Mouse (Mus musculus): Measurements from ENCODE around the gene Wdr44. TPM values are rescaled to one million over a fixed set of nuclear protein-coding genes. Genes with fewer than 3 reads are reported as not detected.

Gene Wdr44
- polyA plus RNA-seq, 1 experiment from 2014 or later = 12.8 TPM

DNA sequence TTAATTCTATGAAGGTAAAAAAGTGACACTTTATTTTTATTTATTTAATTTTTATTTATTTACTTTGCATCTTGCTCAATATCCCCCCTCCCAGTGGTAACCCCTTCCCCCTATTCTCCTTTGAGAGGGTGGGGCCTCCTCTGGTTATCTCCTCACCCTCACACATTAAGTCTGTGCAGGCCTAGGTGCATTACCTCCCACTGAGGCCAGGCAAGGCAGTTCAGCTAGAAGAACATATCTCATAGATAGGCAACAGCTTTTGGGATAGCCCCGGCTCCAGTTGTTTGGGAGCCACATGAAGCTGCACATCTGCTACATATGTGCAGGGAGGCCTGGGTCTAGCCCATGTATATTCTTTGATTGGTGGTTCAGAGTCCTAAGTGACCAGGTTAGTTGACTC is 6.2 kb downstream of the Wdr44 start:
- WGBS = 91% methylated on average over 1 of the region's 1 CpGs

DNA sequence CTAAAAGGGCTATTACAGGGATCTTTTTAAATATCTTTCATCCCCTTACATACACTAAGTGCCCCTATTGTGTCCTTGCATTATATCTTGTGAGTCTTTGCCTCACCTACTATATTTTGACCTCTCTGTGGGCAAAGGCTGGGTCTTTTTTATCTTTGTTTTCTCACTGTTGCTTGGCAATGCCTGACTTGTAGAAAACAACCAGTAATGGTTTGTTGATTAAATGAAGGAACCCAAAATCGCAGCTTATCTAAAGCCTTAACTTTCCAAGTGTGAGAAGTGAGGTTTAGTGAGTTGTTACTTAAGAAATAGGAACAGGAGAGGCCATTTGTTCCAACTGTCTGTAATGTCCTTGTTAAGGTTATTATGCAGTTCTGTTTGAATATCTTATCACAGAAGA is 24.4 kb downstream of the Wdr44 start:
- no peak overlapping the region for H3K27ac ChIP-seq (ENCODE audit: low read depth, low read length)
- H3K4me2 ChIP-seq (replicated peaks; ENCODE audit: low read depth) = no peak overlapping the region
- no peak for ATAC-seq
- no peak overlapping the region for H3K9ac ChIP-seq (ENCODE audit: low read depth, low read length)
- WGBS = 40% methylated on average over 1 of the region's 1 CpGs
- no peaks in the 10 kb centered on the region for H3K27me3 ChIP-seq (replicated peaks; ENCODE audit: control insufficient read depth, insufficient read depth, low read length)
- no peak overlapping the region for H3K4me3 ChIP-seq (ENCODE audit: low read depth, low read length)
- no peaks in the 10 kb centered on the region for H3K9me3 ChIP-seq (ENCODE audit: control insufficient read depth)
- no peak for TF ChIP-seq CTCF (IDR thresholded peaks at IDR 0.05; ENCODE audit: low read depth)
- no peaks in the 10 kb centered on the region for H3K36me3 ChIP-seq (ENCODE audit: control insufficient read depth, insufficient read depth)
- no peaks in the 10 kb centered on the region for H3K4me1 ChIP-seq (replicated peaks; ENCODE audit: control insufficient read depth, insufficient read depth, low read length)

More for the DNA sequence above, 6.2 kb downstream of the Wdr44 start:
- ATAC-seq = no peak
- Histone ChIP-seq H3K9ac (ENCODE audit: low read depth, low read length) (no peak overlapping the region), H3K4me2 (replicated peaks; ENCODE audit: low read depth) (no peak overlapping the region), H3K36me3 (ENCODE audit: control insufficient read depth, insufficient read depth) (no peaks in the 10 kb centered on the region), H3K4me1 (replicated peaks; ENCODE audit: control insufficient read depth, insufficient read depth, low read length) (no peaks in the 10 kb centered on the region), H3K27me3 (replicated peaks; ENCODE audit: control insufficient read depth, insufficient read depth, low read length) (no peaks in the 10 kb centered on the region), H3K27ac (ENCODE audit: low read depth, low read length) (no peak overlapping the region), H3K9me3 (ENCODE audit: control insufficient read depth) (no peaks in the 10 kb centered on the region), H3K4me3 (ENCODE audit: low read depth, low read length) (no peak overlapping the region)
- TF ChIP-seq CTCF (IDR thresholded peaks at IDR 0.05; ENCODE audit: low read depth) = no peak

DNA sequence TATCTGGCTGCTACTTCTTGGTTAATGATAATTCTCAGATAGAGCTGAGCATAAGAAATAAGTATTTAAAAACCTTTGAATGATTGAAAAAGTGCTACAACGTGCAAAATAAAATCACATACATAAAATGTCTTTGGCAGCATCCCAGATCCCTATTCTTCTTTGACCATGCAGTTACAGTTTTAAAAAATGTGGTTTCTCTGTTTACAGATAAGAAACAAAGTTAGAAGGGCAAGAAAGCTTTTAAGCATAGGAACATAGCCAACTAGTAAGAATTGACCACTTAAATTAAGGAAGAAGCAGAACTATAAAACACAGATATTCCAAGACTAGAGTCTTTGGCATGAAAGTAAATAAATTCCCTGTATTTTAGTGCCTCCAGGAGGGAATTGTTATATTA is 34.6 kb downstream of the Wdr44 start:
- H3K27ac ChIP-seq (ENCODE audit: low read depth, low read length) = no peak overlapping the region
- H3K4me3 ChIP-seq (ENCODE audit: low read depth, low read length) = no peak overlapping the region
- H3K9me3 ChIP-seq (ENCODE audit: control insufficient read depth) = no peaks in the 10 kb centered on the region
- H3K9ac ChIP-seq (ENCODE audit: low read depth, low read length) = no peak overlapping the region
- ATAC-seq = no peak
- H3K4me2 ChIP-seq (replicated peaks; ENCODE audit: low read depth) = no peak overlapping the region
- no peak for TF ChIP-seq CTCF (IDR thresholded peaks at IDR 0.05; ENCODE audit: low read depth)
- H3K4me1 ChIP-seq (replicated peaks; ENCODE audit: control insufficient read depth, insufficient read depth, low read length) = no peaks in the 10 kb centered on the region
- H3K27me3 ChIP-seq (replicated peaks; ENCODE audit: control insufficient read depth, insufficient read depth, low read length) = no peaks in the 10 kb centered on the region
- 67% methylated on average over 1 of the region's 1 CpGs for WGBS
- H3K36me3 ChIP-seq (ENCODE audit: control insufficient read depth, insufficient read depth) = no peaks in the 10 kb centered on the region

DNA sequence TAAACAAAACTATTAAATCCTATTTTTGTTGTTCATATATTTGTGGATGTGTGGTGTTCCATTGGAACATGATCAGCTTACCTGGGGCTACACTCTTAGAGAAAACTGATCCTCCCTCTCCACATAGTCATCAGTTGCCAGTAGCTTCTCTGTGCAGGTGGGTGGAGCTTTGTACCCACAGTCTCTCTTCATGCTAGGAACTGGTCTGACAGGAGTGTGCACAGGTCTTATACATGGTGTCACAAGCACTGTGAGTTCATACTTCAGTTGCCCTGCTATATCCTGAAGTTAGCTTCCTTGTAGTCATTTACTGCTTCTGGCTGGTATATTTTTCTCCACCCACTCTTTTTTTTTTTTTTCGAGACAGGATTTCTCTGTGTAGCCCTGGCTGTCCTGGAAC is 61.8 kb downstream of the Wdr44 start:
- Histone ChIP-seq H3K4me2 (replicated peaks; ENCODE audit: low read depth) (no peak overlapping the region), H3K27me3 (replicated peaks; ENCODE audit: control insufficient read depth, insufficient read depth, low read length) (no peaks in the 10 kb centered on the region), H3K4me3 (ENCODE audit: low read depth, low read length) (no peak overlapping the region), H3K36me3 (ENCODE audit: control insufficient read depth, insufficient read depth) (no peaks in the 10 kb centered on the region), H3K9ac (ENCODE audit: low read depth, low read length) (no peak overlapping the region), H3K27ac (ENCODE audit: low read depth, low read length) (no peak overlapping the region), H3K4me1 (replicated peaks; ENCODE audit: control insufficient read depth, insufficient read depth, low read length) (no peaks in the 10 kb centered on the region), H3K9me3 (ENCODE audit: control insufficient read depth) (no peaks in the 10 kb centered on the region)
- WGBS = 50% methylated on average over 1 of the region's 1 CpGs
- no peak for TF ChIP-seq CTCF (IDR thresholded peaks at IDR 0.05; ENCODE audit: low read depth)
- no peak for ATAC-seq

DNA sequence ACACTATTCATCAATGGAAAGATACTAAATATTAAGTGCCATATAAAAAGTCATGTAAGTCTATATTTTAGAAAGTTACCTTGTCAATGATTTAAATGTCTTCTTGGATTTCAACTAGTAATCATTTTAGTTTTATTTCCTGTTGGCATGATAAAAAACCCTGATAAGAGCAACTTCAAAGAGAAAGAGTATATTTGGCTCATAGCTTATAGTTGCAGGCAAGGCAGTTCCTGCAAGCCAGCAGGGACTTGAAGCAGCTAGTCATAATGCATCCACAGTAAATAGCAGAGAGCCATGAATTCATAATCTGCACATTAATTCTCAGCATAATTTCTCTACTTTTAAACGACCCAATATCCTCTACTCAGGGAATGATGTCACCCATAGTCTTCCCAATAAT is 75.0 kb downstream of the Wdr44 start:
- H3K4me3 ChIP-seq (ENCODE audit: low read depth, low read length) = no peak overlapping the region
- no peaks in the 10 kb centered on the region for H3K9me3 ChIP-seq (ENCODE audit: control insufficient read depth)
- no peak for ATAC-seq
- no peak overlapping the region for H3K9ac ChIP-seq (ENCODE audit: low read depth, low read length)
- H3K4me1 ChIP-seq (replicated peaks; ENCODE audit: control insufficient read depth, insufficient read depth, low read length) = no peaks in the 10 kb centered on the region
- H3K4me2 ChIP-seq (replicated peaks; ENCODE audit: low read depth) = no peak overlapping the region
- 64% methylated on average over 1 of the region's 1 CpGs for WGBS
- no peaks in the 10 kb centered on the region for H3K27me3 ChIP-seq (replicated peaks; ENCODE audit: control insufficient read depth, insufficient read depth, low read length)
- H3K27ac ChIP-seq (ENCODE audit: low read depth, low read length) = no peak overlapping the region
- TF ChIP-seq CTCF (IDR thresholded peaks at IDR 0.05; ENCODE audit: low read depth) = no peak
- no peaks in the 10 kb centered on the region; the same call in 1 of the 2 replicates for H3K36me3 ChIP-seq (ENCODE audit: control insufficient read depth, insufficient read depth)

DNA sequence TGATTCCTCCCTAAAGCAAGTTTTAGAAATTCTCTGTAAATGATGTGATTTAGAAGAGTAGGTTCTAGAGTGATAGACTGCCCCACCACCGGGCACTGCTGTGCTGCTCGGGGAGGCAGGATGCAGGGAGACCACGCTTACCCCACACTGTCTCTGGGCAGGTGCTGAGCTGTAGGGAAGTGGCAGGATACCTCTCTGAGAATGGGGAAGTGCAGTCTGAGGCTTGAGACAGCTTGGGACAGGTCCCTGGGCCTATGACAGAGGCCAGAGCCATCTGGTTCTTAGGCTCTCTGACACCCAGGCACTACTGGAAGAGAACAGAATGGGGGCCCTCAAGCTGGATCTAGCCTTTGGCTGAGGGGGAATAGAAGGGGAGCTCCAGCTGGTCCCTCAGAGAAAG is 114.3 kb downstream of the Wdr44 start:
- 81% methylated on average over 3 of the region's 3 CpGs for WGBS

DNA sequence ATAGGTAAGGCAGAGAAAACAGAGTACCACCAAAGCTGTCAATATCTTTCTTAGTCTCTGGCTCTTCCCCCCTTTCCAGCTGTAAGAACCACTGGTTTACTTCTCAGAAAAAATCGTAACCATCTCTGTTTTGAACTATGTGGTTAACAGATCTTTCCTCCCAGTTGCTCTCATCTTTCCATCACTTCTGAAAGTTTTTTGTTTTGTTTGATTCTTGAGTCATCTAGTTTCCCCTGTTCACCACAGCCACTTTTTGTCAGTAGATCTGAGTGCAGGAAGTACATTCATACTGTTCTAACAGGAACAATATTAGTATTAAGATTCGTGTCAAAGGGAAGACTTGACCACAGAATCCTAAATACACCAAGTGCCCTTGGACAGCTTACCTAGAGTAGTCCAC is 117.5 kb downstream of the Wdr44 start:
- no peak for ATAC-seq

More for the DNA sequence above, 114.3 kb downstream of the Wdr44 start:
- H3K9me3 ChIP-seq (ENCODE audit: control insufficient read depth) = no peaks in the 10 kb centered on the region
- ATAC-seq = no peak
- H3K9ac ChIP-seq (ENCODE audit: low read depth, low read length) = no peak overlapping the region
- H3K27me3 ChIP-seq (replicated peaks; ENCODE audit: control insufficient read depth, insufficient read depth, low read length) = no peaks in the 10 kb centered on the region
- TF ChIP-seq CTCF (IDR thresholded peaks at IDR 0.05; ENCODE audit: low read depth) = no peak
- no peaks in the 10 kb centered on the region; the same call in 1 of the 2 replicates for H3K36me3 ChIP-seq (ENCODE audit: control insufficient read depth, insufficient read depth)
- H3K4me2 ChIP-seq (replicated peaks; ENCODE audit: low read depth) = no peak overlapping the region
- H3K4me3 ChIP-seq (ENCODE audit: low read depth, low read length) = no peak overlapping the region
- no peaks in the 10 kb centered on the region for H3K4me1 ChIP-seq (replicated peaks; ENCODE audit: control insufficient read depth, insufficient read depth, low read length)
- H3K27ac ChIP-seq (ENCODE audit: low read depth, low read length) = no peak overlapping the region

More for the DNA sequence above, 117.5 kb downstream of the Wdr44 start:
- TF ChIP-seq CTCF (IDR thresholded peaks at IDR 0.05; ENCODE audit: low read depth) = no peak
- H3K9me3 ChIP-seq (ENCODE audit: control insufficient read depth) = no peaks in the 10 kb centered on the region
- H3K27ac ChIP-seq (ENCODE audit: low read depth, low read length) = no peak overlapping the region
- no peak overlapping the region for H3K4me3 ChIP-seq (ENCODE audit: low read depth, low read length)
- no peak overlapping the region for H3K9ac ChIP-seq (ENCODE audit: low read depth, low read length)
- H3K27me3 ChIP-seq (replicated peaks; ENCODE audit: control insufficient read depth, insufficient read depth, low read length) = no peaks in the 10 kb centered on the region
- no peaks in the 10 kb centered on the region for H3K4me1 ChIP-seq (replicated peaks; ENCODE audit: control insufficient read depth, insufficient read depth, low read length)
- 83% methylated on average over 2 of the region's 2 CpGs for WGBS
- no peak overlapping the region for H3K4me2 ChIP-seq (replicated peaks; ENCODE audit: low read depth)
- H3K36me3 ChIP-seq (ENCODE audit: control insufficient read depth, insufficient read depth) = no peaks in the 10 kb centered on the region; the same call in 1 of the 2 replicates
